Mouse (Mus musculus): ENCODE results near the gene Gcnt1. TPM values are rescaled to one million over a fixed set of nuclear protein-coding genes. Genes with fewer than 3 reads are reported as not detected.

The Gcnt1 gene
- polyA plus RNA-seq, 1 experiment, result 0.12 TPM

- no peak overlapping the region for H3K4me3 ChIP-seq
- H3ac ChIP-seq (ENCODE audit: control insufficient read depth, insufficient read length), result no peak overlapping the region
- no peak overlapping the region for H3K4me2 ChIP-seq (ENCODE audit: low read depth)
- no peaks in the 10 kb centered on the region for H3K27me3 ChIP-seq (ENCODE audit: control insufficient read depth, insufficient read depth, insufficient read length)
- no peak for TF ChIP-seq MAX (IDR thresholded peaks at IDR 0.05; ENCODE audit: low read depth)
- no peak for TF ChIP-seq MYOD1 (IDR thresholded peaks at IDR 0.05; ENCODE audit: control insufficient read depth in 1 of 3, insufficient read length in 2 of 3, low read depth in 2 of 3)
- TF ChIP-seq REST (IDR thresholded peaks at IDR 0.05; ENCODE audit: insufficient read depth, insufficient read length), result no peak
- TF ChIP-seq TCF12 (IDR thresholded peaks at IDR 0.05; ENCODE audit: insufficient read depth, poor library complexity, severe bottlenecking), result no peak
- TF ChIP-seq SRF (IDR thresholded peaks at IDR 0.05; ENCODE audit: control insufficient read depth, insufficient read length, low read depth), result no peak
- TF ChIP-seq CEBPB (IDR thresholded peaks at IDR 0.05; ENCODE audit: insufficient read depth, poor library complexity, severe bottlenecking), result no peak
- TF ChIP-seq E2F4 (IDR thresholded peaks at IDR 0.05; ENCODE audit: insufficient read depth), result no peak
- no peak for TF ChIP-seq POLR2AphosphoS2 (IDR thresholded peaks at IDR 0.05; ENCODE audit: insufficient read length, low read depth)
- no peak for TF ChIP-seq TCF3 (IDR thresholded peaks at IDR 0.05; ENCODE audit: insufficient read length, low read depth)
- TF ChIP-seq POLR2A (IDR thresholded peaks at IDR 0.05; ENCODE audit: insufficient read length, low read depth), result no peak
- TF ChIP-seq MYOG (IDR thresholded peaks at IDR 0.05; ENCODE audit: control insufficient read depth in 1 of 3, insufficient read depth in 1 of 3, insufficient read length in 2 of 3, low read depth in 2 of 3), result no peak
- H3K36me3 ChIP-seq (ENCODE audit: control insufficient read depth, insufficient read depth), result no peaks in the 10 kb centered on the region
- no peaks in the 10 kb centered on the region for H3K79me2 ChIP-seq (ENCODE audit: control insufficient read depth, insufficient read depth)
Observed at GRCm38 (mm10) chr19:17337057-17337679, 35.5 kb downstream of the Gcnt1 start.

GRCm38 (mm10) chr19:17336646-17337045 is 36.0 kb downstream of the Gcnt1 start:
- Histone ChIP-seq H3K4me2 (ENCODE audit: low read depth) (no peak overlapping the region), H3K79me2 (ENCODE audit: control insufficient read depth, insufficient read depth) (no peaks in the 10 kb centered on the region), H3ac (ENCODE audit: control insufficient read depth, insufficient read length) (no peak overlapping the region), H3K27me3 (ENCODE audit: control insufficient read depth, insufficient read depth, insufficient read length) (no peaks in the 10 kb centered on the region), H3K4me3 (no peak overlapping the region), H3K36me3 (ENCODE audit: control insufficient read depth, insufficient read depth) (no peaks in the 10 kb centered on the region)
- TF ChIP-seq MYOG (IDR thresholded peaks at IDR 0.05; ENCODE audit: control insufficient read depth in 1 of 3, insufficient read depth in 1 of 3, insufficient read length in 2 of 3, low read depth in 2 of 3) (no peak), E2F4 (IDR thresholded peaks at IDR 0.05; ENCODE audit: insufficient read depth) (no peak), TCF12 (IDR thresholded peaks at IDR 0.05; ENCODE audit: insufficient read depth, poor library complexity, severe bottlenecking) (no peak), MYOD1 (IDR thresholded peaks at IDR 0.05; ENCODE audit: control insufficient read depth in 1 of 3, insufficient read length in 2 of 3, low read depth in 2 of 3) (no peak), POLR2A (IDR thresholded peaks at IDR 0.05; ENCODE audit: insufficient read length, low read depth) (no peak), MAX (IDR thresholded peaks at IDR 0.05; ENCODE audit: low read depth) (no peak), REST (IDR thresholded peaks at IDR 0.05; ENCODE audit: insufficient read depth, insufficient read length) (no peak), CEBPB (IDR thresholded peaks at IDR 0.05; ENCODE audit: insufficient read depth, poor library complexity, severe bottlenecking) (no peak), TCF3 (IDR thresholded peaks at IDR 0.05; ENCODE audit: insufficient read length, low read depth) (no peak), SRF (IDR thresholded peaks at IDR 0.05; ENCODE audit: control insufficient read depth, insufficient read length, low read depth) (no peak), POLR2AphosphoS2 (IDR thresholded peaks at IDR 0.05; ENCODE audit: insufficient read length, low read depth) (no peak), USF1 (IDR thresholded peaks at IDR 0.05; ENCODE audit: low read depth) (no peak)

- H3K36me3 ChIP-seq (ENCODE audit: control insufficient read depth, insufficient read depth), result no peaks in the 10 kb centered on the region
- no peak overlapping the region for H3K4me2 ChIP-seq (ENCODE audit: low read depth)
- H3K4me3 ChIP-seq, result no peak overlapping the region
- no peaks in the 10 kb centered on the region for H3K27me3 ChIP-seq (ENCODE audit: control insufficient read depth, insufficient read depth, insufficient read length)
- no peak overlapping the region for H3ac ChIP-seq (ENCODE audit: control insufficient read depth, insufficient read length)
- H3K79me2 ChIP-seq (ENCODE audit: control insufficient read depth, insufficient read depth), result no peaks in the 10 kb centered on the region
- TF ChIP-seq POLR2A (IDR thresholded peaks at IDR 0.05; ENCODE audit: insufficient read length, low read depth) (no peak), MYOD1 (IDR thresholded peaks at IDR 0.05; ENCODE audit: control insufficient read depth in 1 of 3, insufficient read length in 2 of 3, low read depth in 2 of 3) (no peak), MAX (IDR thresholded peaks at IDR 0.05; ENCODE audit: low read depth) (no peak), POLR2AphosphoS2 (IDR thresholded peaks at IDR 0.05; ENCODE audit: insufficient read length, low read depth) (no peak), TCF12 (IDR thresholded peaks at IDR 0.05; ENCODE audit: insufficient read depth, poor library complexity, severe bottlenecking) (no peak), USF1 (IDR thresholded peaks at IDR 0.05; ENCODE audit: low read depth) (no peak), TCF3 (IDR thresholded peaks at IDR 0.05; ENCODE audit: insufficient read length, low read depth) (no peak), MYOG (IDR thresholded peaks at IDR 0.05; ENCODE audit: control insufficient read depth in 1 of 3, insufficient read depth in 1 of 3, insufficient read length in 2 of 3, low read depth in 2 of 3) (no peak), E2F4 (IDR thresholded peaks at IDR 0.05; ENCODE audit: insufficient read depth) (no peak), CEBPB (IDR thresholded peaks at IDR 0.05; ENCODE audit: insufficient read depth, poor library complexity, severe bottlenecking) (no peak), SRF (IDR thresholded peaks at IDR 0.05; ENCODE audit: control insufficient read depth, insufficient read length, low read depth) (no peak), REST (IDR thresholded peaks at IDR 0.05; ENCODE audit: insufficient read depth, insufficient read length) (no peak)
Observed at GRCm38 (mm10) chr19:17334644-17335333, 37.9 kb downstream of the Gcnt1 start.

GRCm38 (mm10) chr19:17333043-17333442 is 39.6 kb downstream of the Gcnt1 start:
- Histone ChIP-seq H3K27me3 (ENCODE audit: control insufficient read depth, insufficient read depth, insufficient read length) (no peaks in the 10 kb centered on the region), H3K4me2 (ENCODE audit: low read depth) (no peak overlapping the region), H3K79me2 (ENCODE audit: control insufficient read depth, insufficient read depth) (no peaks in the 10 kb centered on the region), H3K36me3 (ENCODE audit: control insufficient read depth, insufficient read depth) (no peaks in the 10 kb centered on the region), H3K4me3 (no peak overlapping the region), H3ac (ENCODE audit: control insufficient read depth, insufficient read length) (no peak overlapping the region)
- no peak for TF ChIP-seq MAX (IDR thresholded peaks at IDR 0.05; ENCODE audit: low read depth)
- no peak for TF ChIP-seq MYOG (IDR thresholded peaks at IDR 0.05; ENCODE audit: control insufficient read depth in 1 of 3, insufficient read depth in 1 of 3, insufficient read length in 2 of 3, low read depth in 2 of 3)
- TF ChIP-seq TCF3 (IDR thresholded peaks at IDR 0.05; ENCODE audit: insufficient read length, low read depth), result no peak
- no peak for TF ChIP-seq E2F4 (IDR thresholded peaks at IDR 0.05; ENCODE audit: insufficient read depth)
- no peak for TF ChIP-seq USF1 (IDR thresholded peaks at IDR 0.05; ENCODE audit: low read depth)
- TF ChIP-seq CEBPB (IDR thresholded peaks at IDR 0.05; ENCODE audit: insufficient read depth, poor library complexity, severe bottlenecking), result no peak
- TF ChIP-seq SRF (IDR thresholded peaks at IDR 0.05; ENCODE audit: control insufficient read depth, insufficient read length, low read depth), result no peak
- TF ChIP-seq POLR2AphosphoS2 (IDR thresholded peaks at IDR 0.05; ENCODE audit: insufficient read length, low read depth), result no peak
- no peak for TF ChIP-seq POLR2A (IDR thresholded peaks at IDR 0.05; ENCODE audit: insufficient read length, low read depth)
- TF ChIP-seq MYOD1 (IDR thresholded peaks at IDR 0.05; ENCODE audit: control insufficient read depth in 1 of 3, insufficient read length in 2 of 3, low read depth in 2 of 3), result no peak
- TF ChIP-seq TCF12 (IDR thresholded peaks at IDR 0.05; ENCODE audit: insufficient read depth, poor library complexity, severe bottlenecking), result no peak
- TF ChIP-seq REST (IDR thresholded peaks at IDR 0.05; ENCODE audit: insufficient read depth, insufficient read length), result no peak
